Mouse (Mus musculus): ENCODE data around the gene Mybpc2. TPM values are rescaled to one million over a fixed set of nuclear protein-coding genes. Genes with fewer than 3 reads are reported as not detected.

Gene Mybpc2
- polyA plus RNA-seq, 1 experiment from 2014 or later: 0.10 TPM

DNA sequence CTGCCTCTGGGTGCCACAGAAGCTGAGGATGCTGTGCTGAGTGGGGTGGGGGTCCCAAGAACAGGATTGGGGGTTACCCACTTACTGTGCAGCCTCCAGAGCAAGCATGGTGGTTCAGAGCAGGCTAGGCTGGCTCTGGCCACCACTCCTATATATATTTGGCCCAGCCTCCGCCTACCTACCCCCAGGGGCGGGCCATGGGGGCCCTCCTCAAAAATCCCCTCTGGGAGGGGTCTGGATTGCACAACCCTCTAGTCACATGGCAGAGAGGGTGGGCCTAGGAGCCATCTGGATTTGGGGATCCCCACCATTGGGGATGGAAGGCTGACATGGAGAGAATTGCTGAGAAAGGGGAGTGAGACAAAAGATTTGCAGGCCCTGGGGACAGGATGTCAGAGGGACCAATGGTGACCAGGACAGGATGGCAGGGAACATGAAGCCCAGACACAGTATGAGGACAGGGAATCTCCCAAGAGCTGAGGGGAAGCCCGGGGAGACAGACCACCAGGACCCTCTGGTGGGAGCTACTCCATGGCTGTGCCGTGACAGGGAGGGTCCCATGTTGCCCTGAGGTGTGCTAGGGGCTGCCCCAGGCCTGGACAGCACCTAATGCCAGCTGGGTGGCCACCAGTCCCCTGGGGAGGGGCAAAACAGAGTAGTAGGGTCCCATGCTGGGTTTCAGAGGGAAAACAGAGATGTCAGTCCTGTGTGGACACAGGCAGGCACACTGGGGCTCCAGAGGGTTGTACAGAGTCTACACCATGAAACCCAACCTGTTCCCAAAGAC lies 7.7 kb upstream of the Mybpc2 start, which contains the start of gene Spib:
Gene Spib (minus strand): TSS at position 126 of the 787 bp plus-strand sequence.
- Histone ChIP-seq H3K4me2 (no peak within 1 kb of the TSS), H3K27ac (replicated peaks) (no peak within 1 kb of the TSS), H3K27me3 (peaks cover 10% of the 10 kb centered on the region), H3K4me1 (replicated peaks) (peaks cover 8% of the 10 kb centered on the region), H3K9ac (no peak within 1 kb of the TSS), H3K4me3 (no peak within 1 kb of the TSS), H3K36me3 (no peaks in the 10 kb centered on the region), H3K9me3 (no peaks in the 10 kb centered on the region)
- ATAC-seq (ENCODE audit: low FRiP score, low read depth): no peak
- 79% methylated on average over 4 of the region's 4 CpGs for WGBS

GRCm38 (mm10) chr7:44531207-44531606 lies 6.8 kb upstream of the Mybpc2 start:
- H3K27ac ChIP-seq (replicated peaks): no peak overlapping the region
- 62% methylated on average over 5 of the region's 5 CpGs for WGBS
- no peak for ATAC-seq (ENCODE audit: low FRiP score, low read depth)
- H3K9me3 ChIP-seq: no peaks in the 10 kb centered on the region
- H3K27me3 ChIP-seq: peaks cover 12% of the 10 kb centered on the region
- H3K9ac ChIP-seq: no peak overlapping the region
- no peaks in the 10 kb centered on the region for H3K36me3 ChIP-seq
- H3K4me2 ChIP-seq: no peak overlapping the region
- no peak overlapping the region for H3K4me3 ChIP-seq
- peaks cover 8% of the 10 kb centered on the region for H3K4me1 ChIP-seq (replicated peaks)

DNA sequence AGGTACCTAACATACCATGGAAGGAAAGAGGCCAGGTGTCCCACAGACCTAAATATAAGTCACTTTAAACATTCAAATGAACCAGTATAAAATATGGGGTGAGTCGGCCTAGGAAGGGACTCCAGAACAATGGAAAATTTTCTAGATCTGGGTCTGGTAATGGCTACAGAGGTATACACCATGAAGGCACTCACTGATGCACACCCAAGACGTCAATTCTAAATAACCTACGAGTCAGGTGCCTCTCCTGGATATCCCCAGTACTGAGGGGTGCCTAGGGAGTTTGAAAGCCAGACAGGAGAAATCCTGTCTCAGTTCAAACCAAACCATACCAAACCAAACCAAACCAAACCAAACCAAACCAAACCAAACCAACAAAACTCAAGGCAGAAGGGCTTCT lies 6.1 kb upstream of the Mybpc2 start:
- Histone ChIP-seq H3K9me3 (no peaks in the 10 kb centered on the region), H3K27me3 (peaks cover 13% of the 10 kb centered on the region), H3K4me1 (replicated peaks) (peaks cover 8% of the 10 kb centered on the region), H3K4me2 (no peak overlapping the region), H3K4me3 (no peak overlapping the region), H3K36me3 (no peaks in the 10 kb centered on the region), H3K27ac (replicated peaks) (no peak overlapping the region), H3K9ac (no peak overlapping the region)
- ATAC-seq (ENCODE audit: low FRiP score, low read depth): no peak
- WGBS: 78% methylated on average over 3 of the region's 3 CpGs

- Histone ChIP-seq H3K4me2 (no peak overlapping the region), H3K9ac (no peak overlapping the region), H3K27ac (replicated peaks) (no peak overlapping the region), H3K27me3 (peaks cover 22% of the 10 kb centered on the region), H3K4me1 (replicated peaks) (peaks cover 8% of the 10 kb centered on the region), H3K9me3 (no peaks in the 10 kb centered on the region), H3K36me3 (no peaks in the 10 kb centered on the region), H3K4me3 (no peak overlapping the region)
- WGBS: 66% methylated on average over 5 of the region's 5 CpGs
- no peak for ATAC-seq (ENCODE audit: low FRiP score, low read depth)
Observed at GRCm38 (mm10) chr7:44529518-44529917, 5.1 kb upstream of the Mybpc2 start.

GRCm38 (mm10) chr7:44527483-44528398 lies 3.3 kb upstream of the Mybpc2 start:
- peak overlapping the region; percentile 75 for H3K4me2 ChIP-seq
- peak; percentile 65 for ATAC-seq (ENCODE audit: low FRiP score, low read depth)
- peak overlapping the region; percentile 38 for H3K4me3 ChIP-seq
- no peaks in the 10 kb centered on the region for H3K36me3 ChIP-seq
- peak overlapping the region; percentile 55 for H3K9ac ChIP-seq
- H3K9me3 ChIP-seq: no peaks in the 10 kb centered on the region
- H3K27ac ChIP-seq (replicated peaks): 0 out of 2 replicates have a peak overlapping the region, but pooled peaks have one; percentile 46
- peaks cover 8% of the 10 kb centered on the region for H3K4me1 ChIP-seq (replicated peaks)
- H3K27me3 ChIP-seq: peaks cover 37% of the 10 kb centered on the region
- WGBS: 7% methylated on average over 40 of the region's 40 CpGs

- H3K27ac ChIP-seq (replicated peaks): no peak overlapping the region
- peaks cover 48% of the 10 kb centered on the region for H3K27me3 ChIP-seq
- no peak overlapping the region for H3K4me2 ChIP-seq
- H3K4me1 ChIP-seq (replicated peaks): peaks cover 9% of the 10 kb centered on the region
- H3K9me3 ChIP-seq: no peaks in the 10 kb centered on the region
- no peak for ATAC-seq (ENCODE audit: low FRiP score, low read depth)
- 90% methylated on average over 14 of the region's 14 CpGs for WGBS
- H3K36me3 ChIP-seq: no peaks in the 10 kb centered on the region
- H3K9ac ChIP-seq: no peak overlapping the region
- H3K4me3 ChIP-seq: no peak overlapping the region
Observed at GRCm38 (mm10) chr7:44526414-44527154, 2.1 kb upstream of the Mybpc2 start.

- H3K9ac ChIP-seq: no peak overlapping the region
- 16% methylated on average over 21 of the region's 22 CpGs for WGBS
- H3K9me3 ChIP-seq: no peaks in the 10 kb centered on the region
- H3K4me1 ChIP-seq (replicated peaks): peaks cover 11% of the 10 kb centered on the region
- no peak for ATAC-seq (ENCODE audit: low FRiP score, low read depth)
- H3K27me3 ChIP-seq: peaks cover 51% of the 10 kb centered on the region
- no peak overlapping the region for H3K27ac ChIP-seq (replicated peaks)
- no peak overlapping the region for H3K4me3 ChIP-seq
- peak overlapping the region; percentile 39 for H3K4me2 ChIP-seq
- no peaks in the 10 kb centered on the region for H3K36me3 ChIP-seq
Observed at GRCm38 (mm10) chr7:44525126-44525832, 823 bp upstream of the Mybpc2 start.

DNA sequence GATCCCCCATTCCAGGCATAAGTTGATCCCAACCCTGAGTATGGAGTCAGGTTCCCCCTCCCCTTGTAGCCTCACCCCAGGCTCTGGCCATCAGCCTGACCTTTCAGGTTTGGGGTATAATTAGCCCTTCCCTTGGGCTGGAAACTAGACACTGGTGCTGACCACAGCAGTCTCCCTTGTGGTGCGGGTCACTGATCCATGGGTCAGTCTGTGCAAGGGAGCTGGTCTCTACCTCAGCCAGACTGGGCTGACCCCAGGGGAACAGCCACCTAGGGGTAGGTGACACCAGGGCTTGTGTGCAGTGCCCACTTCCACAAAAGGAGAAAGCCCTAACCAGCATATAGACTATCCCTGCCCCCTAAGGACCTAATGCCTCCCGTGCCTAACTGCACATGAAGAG lies 1.4 kb downstream of the Mybpc2 start:
- Histone ChIP-seq H3K4me2 (no peak overlapping the region), H3K27me3 (peaks cover 45% of the 10 kb centered on the region), H3K9ac (no peak overlapping the region), H3K36me3 (no peaks in the 10 kb centered on the region), H3K4me1 (replicated peaks) (peaks cover 9% of the 10 kb centered on the region), H3K27ac (replicated peaks) (no peak overlapping the region), H3K4me3 (no peak overlapping the region), H3K9me3 (no peaks in the 10 kb centered on the region)
- ATAC-seq (ENCODE audit: low FRiP score, low read depth): no peak
- 70% methylated on average over 2 of the region's 2 CpGs for WGBS

GRCm38 (mm10) chr7:44521710-44522109 lies 2.7 kb downstream of the Mybpc2 start:
- Histone ChIP-seq H3K4me3 (no peak overlapping the region), H3K27ac (replicated peaks) (no peak overlapping the region), H3K4me1 (replicated peaks) (0 out of 2 replicates have a peak, but pooled peaks cover 3% of the 10 kb centered on the region), H3K27me3 (peaks cover 43% of the 10 kb centered on the region), H3K36me3 (no peaks in the 10 kb centered on the region), H3K4me2 (peak overlapping the region; percentile 37), H3K9me3 (no peaks in the 10 kb centered on the region), H3K9ac (no peak overlapping the region)
- ATAC-seq (ENCODE audit: low FRiP score, low read depth): no peak
- 4% methylated on average over 20 of the region's 20 CpGs for WGBS

GRCm38 (mm10) chr7:44520990-44521389 lies 3.5 kb downstream of the Mybpc2 start:
- H3K9ac ChIP-seq: no peak overlapping the region
- H3K27me3 ChIP-seq: peaks cover 43% of the 10 kb centered on the region
- no peak overlapping the region for H3K27ac ChIP-seq (replicated peaks)
- no peaks in the 10 kb centered on the region for H3K9me3 ChIP-seq
- no peak for ATAC-seq (ENCODE audit: low FRiP score, low read depth)
- H3K4me3 ChIP-seq: no peak overlapping the region
- no peak overlapping the region for H3K4me2 ChIP-seq
- no peaks in the 10 kb centered on the region for H3K36me3 ChIP-seq
- 0 out of 2 replicates have a peak, but pooled peaks cover 3% of the 10 kb centered on the region for H3K4me1 ChIP-seq (replicated peaks)
- 70% methylated on average over 3 of the region's 3 CpGs for WGBS

DNA sequence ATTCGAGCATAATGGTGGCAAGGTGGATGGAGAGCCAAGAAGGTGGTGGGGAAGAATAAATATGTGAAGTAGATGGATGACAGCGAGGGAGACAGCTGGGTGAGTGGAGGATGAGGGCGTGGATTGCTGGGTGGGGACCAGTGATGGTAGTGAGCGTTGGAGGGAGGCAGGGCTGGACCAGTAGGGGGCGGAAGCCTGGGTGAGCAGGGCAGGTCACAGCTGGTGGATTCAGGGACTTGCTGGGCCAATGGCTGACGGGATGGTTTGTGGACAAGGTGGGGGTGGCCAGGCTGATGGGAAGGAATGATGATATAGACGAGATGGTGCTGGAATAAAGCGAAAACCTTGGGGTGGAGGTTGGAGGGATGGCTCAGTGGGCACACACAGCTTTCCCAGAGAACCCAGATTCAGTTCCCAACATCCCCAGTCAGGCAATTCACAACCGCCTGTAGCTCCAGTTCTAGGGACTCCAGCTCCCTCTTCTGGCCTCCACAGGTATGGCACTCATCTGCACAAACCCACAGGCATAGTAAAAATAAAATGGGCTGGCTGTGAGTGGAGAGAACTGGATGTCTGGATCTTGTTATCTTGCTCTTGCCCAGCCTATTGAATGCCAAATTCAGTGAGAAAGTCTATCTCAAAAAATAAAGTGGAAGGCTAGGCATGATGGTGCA lies 5.1 kb downstream of the Mybpc2 start:
- no peak overlapping the region for H3K9ac ChIP-seq
- no peak for ATAC-seq (ENCODE audit: low FRiP score, low read depth)
- H3K4me1 ChIP-seq (replicated peaks): 0 out of 2 replicates have a peak, but pooled peaks cover 3% of the 10 kb centered on the region
- peaks cover 37% of the 10 kb centered on the region for H3K27me3 ChIP-seq
- no peak overlapping the region for H3K4me3 ChIP-seq
- no peaks in the 10 kb centered on the region for H3K36me3 ChIP-seq
- 77% methylated on average over 9 of the region's 9 CpGs for WGBS
- no peak overlapping the region for H3K27ac ChIP-seq (replicated peaks)
- no peak overlapping the region for H3K4me2 ChIP-seq
- no peaks in the 10 kb centered on the region for H3K9me3 ChIP-seq
